Mouse (Mus musculus): ENCODE data around the gene Atp11a.

Gene Atp11a

GRCm38 (mm10) chr8:12915187-12916006 is 158.6 kb downstream of the Atp11a start:
- DNase-seq: peak; percentile 25 to 61

GRCm38 (mm10) chr8:12916156-12916900 is 159.5 kb downstream of the Atp11a start:
- DNase-seq: no peak

- DNase-seq: no peak
These were observed 160.2 kb downstream of the Atp11a start for GRCm38 (mm10) chr8:12917029-12917428.

GRCm38 (mm10) chr8:12917831-12918230 is 161.0 kb downstream of the Atp11a start:
- DNase-seq: peak; percentile 69 to 70
